Mouse (Mus musculus) bone marrow macrophage, adult 2 months (primary cell): ENCODE data around the gene Cwf19l1.

ENCODE experiments used
- CTCF ChIP-seq: IDR thresholded peaks from 2 replicates; pipeline ENCODE4 v1.5.1; 2012; ENCODE audit warnings: low read depth, mild to moderate bottlenecking, low read length, moderate library complexity
- POLR2A ChIP-seq: IDR thresholded peaks from 2 replicates; pipeline ENCODE4 v1.6.1; 2012; ENCODE audit warnings: mild to moderate bottlenecking, low read depth, low read length, borderline replicate concordance

DNA sequence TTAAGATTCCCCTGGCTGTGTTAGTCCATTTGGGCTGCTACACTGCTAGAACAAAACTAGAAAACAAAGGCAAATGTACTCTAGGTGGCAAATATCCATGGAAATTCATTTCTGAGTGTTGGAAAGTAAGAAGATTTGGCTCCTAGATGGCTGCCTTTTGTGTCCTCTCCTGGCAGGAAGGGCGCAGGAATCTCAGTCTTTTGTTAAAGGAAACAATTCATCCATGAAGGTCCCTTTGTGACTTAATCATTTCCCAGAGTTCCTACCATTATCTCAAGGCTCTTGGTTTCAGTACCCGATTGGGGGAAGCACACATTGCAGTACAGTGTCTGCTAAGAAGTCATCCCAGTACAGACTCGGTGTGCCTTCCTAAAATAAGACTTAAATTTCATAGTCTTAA lies 49.4 kb downstream of the Cwf19l1 start:
- TF ChIP-seq POLR2A (no peak), CTCF (no peak)
